24 mouse cellular contexts compared by ENCODE assay signal in genomic region chr3:159004013-159004412, GRCm38 (mm10).
"Had no signal": no experiment of that assay in that cellular context is flagged by ENCODE, and none has a peak within 500 bp of the region (broad histone marks: within the 10 kb centered on the region; RNA-seq: fewer than 3 reads in every experiment).

No protein-coding gene starts in this region.

- DNase-seq: gastrocnemius, postnatal 14 days; gastrocnemius, postnatal 36 days; heart, adult 11 months; heart, adult 2 months; heart, postnatal 14 days; heart, postnatal 36 days; kidney, adult 2 months; kidney, adult 9 months; kidney, postnatal 14 days; layer of hippocampus, adult 9-11 months; layer of hippocampus, postnatal 36 days; left cerebral cortex, postnatal 4 days; lung, adult 18-20 months had no signal

- H3K9me3 ChIP-seq: heart, embryonic 13.5 days; heart, embryonic 15.5 days; hindbrain, embryonic 13.5 days; hindbrain, embryonic 15.5 days; limb, embryonic 13.5 days; limb, embryonic 15.5 days; liver, embryonic 12.5 days had no signal

- H3K27me3 ChIP-seq: heart, embryonic 13.5 days; heart, embryonic 15.5 days; hindbrain, embryonic 13.5 days; hindbrain, embryonic 15.5 days; limb, embryonic 13.5 days; limb, embryonic 15.5 days; liver, embryonic 12.5 days had no signal

- ATAC-seq: hindbrain, postnatal 0 days; intestine, embryonic 16.5 days; liver, embryonic 12.5 days had no signal

- H3K4me1 ChIP-seq: heart, embryonic 13.5 days; heart, embryonic 15.5 days; hindbrain, embryonic 13.5 days; hindbrain, embryonic 15.5 days; limb, embryonic 13.5 days; limb, embryonic 15.5 days; liver, embryonic 12.5 days had no signal

- H3K36me3 ChIP-seq: heart, embryonic 13.5 days; heart, embryonic 15.5 days; hindbrain, embryonic 13.5 days; hindbrain, embryonic 15.5 days; limb, embryonic 13.5 days; limb, embryonic 15.5 days; liver, embryonic 12.5 days had no signal

- H3K9ac ChIP-seq: heart, embryonic 13.5 days; heart, embryonic 15.5 days; hindbrain, embryonic 13.5 days; hindbrain, embryonic 15.5 days; limb, embryonic 13.5 days; limb, embryonic 15.5 days; liver, embryonic 12.5 days; liver, embryonic 14.5 days had no signal

- H3K27ac ChIP-seq: heart, adult 2 months; heart, embryonic 13.5 days; heart, embryonic 15.5 days; hindbrain, embryonic 13.5 days; hindbrain, embryonic 15.5 days; hindbrain, postnatal 0 days; limb, embryonic 13.5 days; limb, embryonic 15.5 days; liver, embryonic 12.5 days; liver, embryonic 14.5 days had no signal

- H3K4me3 ChIP-seq: heart, adult 2 months; heart, embryonic 13.5 days; heart, embryonic 15.5 days; hindbrain, embryonic 13.5 days; hindbrain, embryonic 15.5 days; limb, embryonic 13.5 days; limb, embryonic 15.5 days; liver, embryonic 12.5 days had no signal

- H3K4me2 ChIP-seq: heart, embryonic 11.5 days; heart, embryonic 13.5 days; heart, embryonic 15.5 days; hindbrain, embryonic 13.5 days; hindbrain, embryonic 15.5 days; limb, embryonic 13.5 days; limb, embryonic 15.5 days; liver, embryonic 12.5 days had no signal
